Mouse (Mus musculus) embryonic facial prominence, embryonic 14.5 days (tissue): Measurements from ENCODE around the gene 1700069L16Rik. TPM values are rescaled to one million over a fixed set of nuclear protein-coding genes. Genes with fewer than 3 reads are reported as not detected.

Experiments
- ATAC-seq: fragments of 200-750 bp; cut with Nextera tagmentation; 2 replicates; pipeline ENCODE4 v1.8.0; 2017; ENCODE audit warnings: low read depth, moderate number of reproducible peaks, moderate TSS enrichment
- DNase-seq: peaks from one replicate; pipeline ENCODE4 v3.0.0-alpha.2; 2015; ENCODE audit warnings: low spot score
- H3K27ac ChIP-seq: fragments of 300-500 bp; sonication (generic); replicated peaks from 2 replicates; pipeline ENCODE4 v1.5.1; 2014; ENCODE audit warnings: low read depth, mild to moderate bottlenecking, low read length, moderate library complexity
- H3K27me3 ChIP-seq: fragments of 300-500 bp; sonication (generic); replicated peaks from 2 replicates; pipeline ENCODE4 v1.6.1; 2014; ENCODE audit warnings: low read length; ENCODE audit not compliant: control insufficient read depth, insufficient read depth
- H3K36me3 ChIP-seq: fragments of 300-500 bp; sonication (generic); 2 replicates; pipeline ENCODE4 v1.6.1; 2014; ENCODE audit warnings: low read length, mixed read lengths; ENCODE audit not compliant: control insufficient read depth, insufficient read depth
- H3K4me1 ChIP-seq: fragments of 300-500 bp; sonication (generic); 2 replicates; pipeline ENCODE4 v1.6.1; 2014; ENCODE audit warnings: antibody characterized with exemption, low read length; ENCODE audit not compliant: control insufficient read depth, insufficient read depth
- H3K4me2 ChIP-seq: fragments of 300-500 bp; sonication (generic); 2 replicates; pipeline ENCODE4 v1.6.1; 2014; ENCODE audit warnings: low read depth, mild to moderate bottlenecking, low read length, moderate library complexity, mixed read lengths
- H3K4me3 ChIP-seq: fragments of 300-500 bp; sonication (generic); 2 replicates; pipeline ENCODE4 v1.5.1; 2014; ENCODE audit warnings: low read depth, mild to moderate bottlenecking, low read length
- H3K9ac ChIP-seq: fragments of 300-500 bp; sonication (generic); 2 replicates; pipeline ENCODE4 v1.6.1; 2014; ENCODE audit warnings: low read depth, mild to moderate bottlenecking, low read length, moderate library complexity, mixed read lengths
- H3K9me3 ChIP-seq: fragments of 300-500 bp; sonication (generic); 2 replicates; pipeline ENCODE4 v1.6.1; 2016; ENCODE audit warnings: low read length; ENCODE audit not compliant: control insufficient read depth
- WGBS: fragments of 180-500 bp; shearing (Covaris S2); extraction: QIAGEN DNeasy Blood & Tissue Kit; methylation state at CpG from one replicate; pipeline ENCODE4 v1.1.7; 2014; 5-methylcytosine and 5-hydroxymethylcytosine counted together
- polyA plus RNA-seq: library from polyadenylated mRNA; unstranded; fragments of >200 nt; fragmentation: Nextera tagmentation; extraction: Ambion mirVana; gene quantifications from 2 replicates; pipeline ENCODE4 v1.2.1, GENCODE M21; 2014

1700069L16Rik gene
- polyA plus RNA-seq, 1 experiment from 2014 or later, result not detected

GRCm38 (mm10) chr5:113685471-113685870 is 39.1 kb downstream of the 1700069L16Rik start:
- H3K9ac ChIP-seq, result no peak overlapping the region
- peaks cover 6% of the 10 kb centered on the region; the same call in 1 of the 2 replicates for H3K9me3 ChIP-seq
- DNase-seq (no peak), ATAC-seq (no peak)
- H3K27ac ChIP-seq, result no peak overlapping the region
- H3K4me3 ChIP-seq, result no peak overlapping the region
- H3K36me3 ChIP-seq, result no peaks in the 10 kb centered on the region
- H3K4me2 ChIP-seq, result no peak overlapping the region
- H3K27me3 ChIP-seq, result no peaks in the 10 kb centered on the region
- H3K4me1 ChIP-seq, result no peaks in the 10 kb centered on the region
- WGBS, result 43% methylated on average over 5 of the region's 5 CpGs

GRCm38 (mm10) chr5:113683246-113683645 is 41.3 kb downstream of the 1700069L16Rik start:
- Histone ChIP-seq H3K27ac (no peak overlapping the region), H3K4me3 (no peak overlapping the region), H3K36me3 (no peaks in the 10 kb centered on the region), H3K9me3 (peaks cover 9% of the 10 kb centered on the region; the same call in 1 of the 2 replicates), H3K4me1 (no peaks in the 10 kb centered on the region), H3K4me2 (no peak overlapping the region), H3K27me3 (no peaks in the 10 kb centered on the region), H3K9ac (no peak overlapping the region)
- WGBS, result 66% methylated on average over 5 of the region's 5 CpGs
- DNase-seq (no peak), ATAC-seq (no peak)

- H3K4me2 ChIP-seq, result no peak overlapping the region
- no peaks in the 10 kb centered on the region for H3K36me3 ChIP-seq
- ATAC-seq (no peak), DNase-seq (no peak)
- H3K4me3 ChIP-seq, result no peak overlapping the region
- peaks cover 9% of the 10 kb centered on the region; the same call in 1 of the 2 replicates for H3K9me3 ChIP-seq
- 68% methylated on average over 3 of the region's 3 CpGs for WGBS
- no peaks in the 10 kb centered on the region for H3K27me3 ChIP-seq
- H3K9ac ChIP-seq, result no peak overlapping the region
- H3K4me1 ChIP-seq, result no peaks in the 10 kb centered on the region
- no peak overlapping the region for H3K27ac ChIP-seq
Measured at GRCm38 (mm10) chr5:113682472-113682871, 42.1 kb downstream of the 1700069L16Rik start.

- Histone ChIP-seq H3K4me1 (no peaks in the 10 kb centered on the region), H3K4me2 (no peak overlapping the region), H3K36me3 (no peaks in the 10 kb centered on the region), H3K27ac (no peak overlapping the region), H3K9me3 (peaks cover 9% of the 10 kb centered on the region; the same call in 1 of the 2 replicates), H3K9ac (no peak overlapping the region), H3K27me3 (no peaks in the 10 kb centered on the region), H3K4me3 (no peak overlapping the region)
- 69% methylated on average over 14 of the region's 14 CpGs for WGBS
- DNase-seq (no peak), ATAC-seq (no peak)
Measured at GRCm38 (mm10) chr5:113681219-113681618, 43.4 kb downstream of the 1700069L16Rik start.

- 99% methylated on average over 4 of the region's 4 CpGs for WGBS
- Histone ChIP-seq H3K4me2 (no peak overlapping the region), H3K4me3 (no peak overlapping the region), H3K36me3 (no peaks in the 10 kb centered on the region), H3K9me3 (peaks cover 9% of the 10 kb centered on the region; the same call in 1 of the 2 replicates), H3K27ac (no peak overlapping the region), H3K4me1 (no peaks in the 10 kb centered on the region), H3K9ac (no peak overlapping the region), H3K27me3 (no peaks in the 10 kb centered on the region)
- ATAC-seq (no peak), DNase-seq (no peak)
Measured at GRCm38 (mm10) chr5:113679509-113679908, 45.1 kb downstream of the 1700069L16Rik start.

- Histone ChIP-seq H3K9ac (no peak overlapping the region), H3K4me2 (no peak overlapping the region), H3K27ac (no peak overlapping the region), H3K9me3 (peaks cover 9% of the 10 kb centered on the region; the same call in 1 of the 2 replicates), H3K4me3 (no peak overlapping the region), H3K27me3 (no peaks in the 10 kb centered on the region), H3K36me3 (no peaks in the 10 kb centered on the region), H3K4me1 (no peaks in the 10 kb centered on the region)
- no peak for DNase-seq
- ATAC-seq, result no peak
- 70% methylated on average over 10 of the region's 10 CpGs for WGBS
Measured at GRCm38 (mm10) chr5:113678743-113679452, 45.7 kb downstream of the 1700069L16Rik start.

GRCm38 (mm10) chr5:113677541-113677940 is 47.0 kb downstream of the 1700069L16Rik start:
- DNase-seq (no peak), ATAC-seq (no peak)
- Histone ChIP-seq H3K4me1 (no peaks in the 10 kb centered on the region), H3K9ac (no peak overlapping the region), H3K9me3 (peaks cover 9% of the 10 kb centered on the region; the same call in 1 of the 2 replicates), H3K4me2 (no peak overlapping the region), H3K27ac (no peak overlapping the region), H3K4me3 (no peak overlapping the region), H3K27me3 (no peaks in the 10 kb centered on the region), H3K36me3 (no peaks in the 10 kb centered on the region)
- 92% methylated on average over 5 of the region's 7 CpGs for WGBS

- Histone ChIP-seq H3K4me1 (no peaks in the 10 kb centered on the region), H3K27ac (no peak overlapping the region), H3K9ac (no peak overlapping the region), H3K4me2 (no peak overlapping the region), H3K27me3 (no peaks in the 10 kb centered on the region), H3K4me3 (no peak overlapping the region), H3K9me3 (no peaks in the 10 kb centered on the region), H3K36me3 (no peaks in the 10 kb centered on the region)
- ATAC-seq (no peak), DNase-seq (no peak)
- 74% methylated on average over 7 of the region's 7 CpGs for WGBS
Measured at GRCm38 (mm10) chr5:113674851-113675250, 49.7 kb downstream of the 1700069L16Rik start.

- no peak overlapping the region for H3K4me2 ChIP-seq
Measured at GRCm38 (mm10) chr5:113672456-113672855, 52.1 kb downstream of the 1700069L16Rik start.

More at GRCm38 (mm10) chr5:113672456-113672855, 52.1 kb downstream of the 1700069L16Rik start:
- Histone ChIP-seq H3K27ac (no peak overlapping the region), H3K4me3 (no peak overlapping the region), H3K9ac (no peak overlapping the region), H3K9me3 (0 out of 2 replicates have a peak, but pooled peaks cover 5% of the 10 kb centered on the region), H3K27me3 (no peaks in the 10 kb centered on the region), H3K36me3 (no peaks in the 10 kb centered on the region), H3K4me1 (no peaks in the 10 kb centered on the region)
- DNase-seq, result no peak
- 76% methylated on average over 7 of the region's 7 CpGs for WGBS
- no peak for ATAC-seq
